Mouse (Mus musculus) embryo, embryonic 11.5 days (tissue): ENCODE data around the gene Pdia3.
"Not testable (repeated sequence)": the region's sequence is repeated elsewhere in the genome, so short reads cannot be mapped to it uniquely, and the experiment has no call there.

ENCODE experiments used
- DNase-seq: peaks from one replicate; pipeline ENCODE4 v3.0.0-alpha.2; 2012; ENCODE audit warnings: low read depth, low spot score

Gene Pdia3

DNA sequence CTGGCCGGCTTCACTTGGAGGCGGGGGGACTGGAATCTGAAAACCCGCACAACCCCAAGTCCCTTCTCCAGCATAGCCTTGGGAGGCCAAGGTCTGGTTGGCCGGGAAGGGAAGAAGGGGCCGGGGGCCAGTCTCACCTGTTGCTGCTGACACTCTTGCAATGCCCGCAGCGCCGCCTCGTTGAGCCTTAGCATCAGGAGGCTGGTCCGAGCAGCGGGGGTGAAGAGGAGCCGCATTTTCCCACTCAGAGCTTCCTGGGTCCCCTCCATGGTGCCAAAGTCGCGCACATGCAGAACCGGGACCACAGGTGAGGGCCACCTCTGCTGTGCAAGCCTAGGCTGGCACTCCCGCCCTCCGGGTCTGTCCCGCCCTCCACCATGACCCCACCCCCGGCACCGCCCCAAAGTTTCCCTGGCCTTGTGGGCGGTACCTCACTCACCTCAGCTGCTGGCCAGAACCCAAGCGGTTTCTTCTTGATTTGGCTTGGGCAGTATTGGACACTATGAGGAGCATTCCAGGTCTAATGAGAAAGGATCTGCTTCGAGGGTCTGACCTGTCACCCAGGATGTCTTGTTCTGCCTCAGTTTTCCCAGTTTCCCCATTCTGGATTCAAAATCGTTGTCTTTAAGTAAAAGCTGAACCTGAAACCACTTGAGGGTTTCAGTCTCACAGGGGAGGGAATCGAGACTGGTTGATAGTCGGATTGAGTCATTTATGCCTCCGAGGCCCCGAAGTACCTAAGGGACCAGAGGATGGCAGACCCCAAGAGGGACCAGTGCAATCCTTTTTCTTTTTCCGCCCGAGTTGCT lies 28.9 kb downstream of the Pdia3 start:
- DNase-seq, result peak; percentile 38

DNA sequence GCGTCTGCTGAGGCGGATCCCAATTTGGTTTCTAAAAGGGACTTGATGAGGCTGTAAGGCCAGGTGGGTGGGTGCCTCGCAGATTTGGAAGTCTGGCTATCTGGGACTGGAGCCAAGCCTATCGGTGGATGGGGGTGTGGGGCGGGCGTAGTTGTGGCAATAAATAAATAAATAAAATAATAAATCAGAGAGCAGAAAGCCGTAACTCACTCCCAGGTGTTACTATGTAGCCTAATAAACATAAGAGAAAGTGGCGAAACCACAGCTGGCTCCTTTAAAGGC lies 29.4 kb downstream of the Pdia3 start:
- no peak for DNase-seq

DNA sequence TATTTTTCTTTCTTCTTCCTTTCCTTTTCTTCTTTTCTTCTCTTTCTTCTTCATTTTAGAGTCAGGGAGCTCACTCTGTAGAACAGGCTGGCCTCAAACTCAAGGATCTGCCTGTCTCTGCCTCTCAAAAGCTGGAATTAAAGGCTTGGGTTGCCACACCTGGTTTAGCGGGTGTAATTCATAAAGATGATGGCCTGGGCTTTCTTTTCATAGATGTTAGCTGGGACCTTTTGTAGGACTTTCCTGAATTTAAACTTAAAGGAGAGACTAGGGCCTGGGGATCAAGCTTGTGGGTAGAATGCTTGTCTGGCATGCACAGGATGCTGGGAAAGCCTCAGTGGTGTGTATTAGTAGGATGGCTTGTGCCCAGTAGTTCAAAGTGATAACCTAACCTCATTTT lies 30.6 kb downstream of the Pdia3 start, which contains the start of gene Ell3:
TSS of gene Ell3 (minus strand) at position 101 of the 400 bp plus-strand sequence.
- no peak for DNase-seq

DNA sequence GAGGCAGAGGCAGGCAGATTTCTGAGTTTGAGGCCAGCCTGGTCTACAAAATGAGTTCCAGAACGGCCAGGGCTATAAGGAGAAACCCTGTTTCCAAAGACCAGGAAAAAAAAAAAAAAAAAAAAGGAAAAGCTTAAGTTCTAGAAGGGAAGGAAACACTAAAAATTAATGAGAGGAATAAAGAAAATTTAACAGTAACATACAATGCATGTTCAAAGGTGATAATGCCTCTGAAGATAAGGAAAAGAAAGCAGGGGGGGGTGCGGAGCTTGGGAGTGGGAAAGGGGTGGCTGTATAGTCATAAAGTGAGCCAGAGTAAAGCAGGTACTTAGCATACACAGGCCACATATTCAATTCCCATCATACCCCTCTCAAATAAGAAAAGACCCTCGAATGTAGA lies 31.5 kb downstream of the Pdia3 start:
- DNase-seq, result no peak

DNA sequence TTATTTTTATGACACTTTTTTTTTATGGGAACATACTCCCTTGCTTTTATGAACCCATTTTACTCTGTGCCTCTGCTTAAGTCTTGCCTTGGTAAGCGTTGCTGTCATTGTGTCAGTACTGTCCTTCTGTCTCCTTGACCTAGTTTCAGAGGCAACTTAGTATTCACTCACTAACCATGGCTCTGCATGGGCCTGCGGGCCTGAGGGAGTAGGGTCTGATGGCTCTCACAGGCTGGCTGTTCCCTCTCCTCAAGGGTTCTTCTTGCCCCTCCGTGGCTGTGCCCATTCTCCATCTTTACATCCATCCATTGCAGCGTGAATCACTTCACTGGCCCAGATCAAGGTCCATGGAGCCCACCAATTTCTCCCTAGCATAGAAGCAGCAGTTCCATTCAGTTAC lies 32.9 kb downstream of the Pdia3 start:
- DNase-seq, result no peak

DNA sequence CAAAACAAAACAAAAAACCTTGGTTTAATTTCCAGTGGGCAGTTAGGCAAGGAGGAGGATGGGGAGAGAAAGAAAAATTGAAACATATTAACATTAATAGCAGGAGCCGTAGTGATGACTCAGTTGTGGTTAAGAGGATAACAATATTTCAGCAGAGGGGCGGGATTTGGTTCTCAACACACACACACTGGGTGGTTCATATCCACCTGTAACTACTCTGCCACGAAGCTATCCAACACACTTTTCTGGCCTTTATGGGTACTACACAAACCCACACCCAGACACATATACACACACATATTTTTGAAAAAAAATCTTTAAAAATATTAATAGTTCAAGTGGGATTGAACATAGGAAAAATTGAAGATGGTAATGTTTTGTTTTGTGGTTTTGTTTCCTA lies 33.4 kb downstream of the Pdia3 start:
- DNase-seq, result no peak

DNA sequence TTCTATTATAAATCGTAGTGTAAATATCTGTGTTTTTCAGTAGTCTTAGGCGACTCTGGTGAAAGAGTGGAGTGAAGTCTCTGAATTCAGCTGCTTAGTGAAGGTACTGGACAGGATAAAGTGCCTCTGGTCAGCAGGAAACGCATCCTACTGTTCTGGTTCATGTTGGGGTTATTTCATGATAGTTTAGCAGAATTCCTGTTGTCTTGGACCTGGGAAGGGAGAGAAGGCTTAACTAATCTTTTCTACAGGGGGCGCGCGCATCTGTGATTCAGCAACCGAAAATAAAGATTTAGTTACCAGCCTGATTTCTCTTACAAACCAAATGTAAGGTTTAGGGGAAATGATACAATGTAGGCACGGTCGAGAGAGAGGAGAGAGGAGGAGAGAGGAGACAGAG lies 34.6 kb downstream of the Pdia3 start:
- no peak for DNase-seq

DNA sequence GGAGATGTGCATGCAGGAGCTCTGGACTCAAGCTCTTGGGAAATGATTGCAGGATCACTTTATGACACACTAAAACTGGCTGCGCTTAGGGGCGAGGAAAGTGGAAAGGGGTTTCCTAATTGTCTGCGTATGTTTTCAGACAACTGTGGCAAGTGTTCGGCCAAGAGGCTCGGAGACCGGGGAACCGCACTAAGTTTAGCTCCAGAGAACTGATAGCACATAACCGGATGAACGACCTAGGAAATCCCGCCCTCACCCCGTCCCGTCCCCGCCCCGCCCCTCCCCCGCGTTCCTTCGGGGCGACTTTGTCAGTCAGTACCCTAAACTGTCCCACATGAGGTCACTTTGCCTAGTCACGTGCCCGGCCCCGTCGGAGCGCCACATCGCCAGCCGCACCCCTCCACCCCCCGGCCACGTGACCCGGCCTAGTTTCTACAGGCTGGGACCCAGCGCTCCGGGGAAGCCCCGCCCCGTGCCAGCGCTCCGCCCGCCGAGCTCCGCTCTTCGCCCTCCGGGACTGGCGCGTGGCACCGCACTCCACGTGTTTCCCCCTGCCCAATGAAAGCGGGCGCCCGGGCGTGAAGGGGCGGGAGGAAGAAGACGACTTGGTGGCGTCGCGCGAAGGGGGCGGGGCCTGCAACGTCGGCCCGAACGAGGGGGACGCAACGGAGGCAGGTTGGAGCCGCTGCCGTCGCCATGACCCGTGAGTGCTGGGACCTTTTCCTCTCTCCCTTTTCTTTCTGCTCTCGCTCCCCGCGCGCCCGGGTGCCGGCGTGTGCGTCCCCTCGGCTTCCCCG lies 35.4 kb downstream of the Pdia3 start, which contains the start of gene Serf2:
TSS of gene Serf2 (plus strand) at position 457 of the 797 bp plus-strand sequence.
- peak; percentile 95 for DNase-seq

DNA sequence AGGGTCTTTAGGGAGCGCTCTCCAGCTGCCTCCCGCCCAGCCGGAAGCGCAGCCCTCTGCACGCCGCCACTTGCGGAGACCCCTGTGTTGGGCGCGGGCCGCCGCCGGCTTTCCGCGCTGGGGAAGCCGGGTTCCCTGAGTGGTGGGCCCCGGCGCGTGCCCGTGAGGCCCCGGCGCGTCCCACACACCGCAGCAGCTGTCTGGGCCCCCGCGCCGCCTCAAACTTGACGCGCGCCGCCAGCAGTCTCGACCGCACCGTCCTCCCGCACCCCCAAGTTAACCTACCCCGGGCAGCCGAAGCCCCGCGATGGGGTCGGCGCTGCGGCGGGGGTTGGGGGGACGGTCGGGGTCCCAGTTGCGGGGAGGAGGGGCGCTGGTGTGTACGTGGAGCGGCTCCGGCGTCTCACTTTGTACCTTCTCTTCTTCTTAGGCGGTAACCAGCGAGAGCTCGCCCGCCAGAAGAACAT lies 36.0 kb downstream of the Pdia3 start:
- DNase-seq, result no peak

DNA sequence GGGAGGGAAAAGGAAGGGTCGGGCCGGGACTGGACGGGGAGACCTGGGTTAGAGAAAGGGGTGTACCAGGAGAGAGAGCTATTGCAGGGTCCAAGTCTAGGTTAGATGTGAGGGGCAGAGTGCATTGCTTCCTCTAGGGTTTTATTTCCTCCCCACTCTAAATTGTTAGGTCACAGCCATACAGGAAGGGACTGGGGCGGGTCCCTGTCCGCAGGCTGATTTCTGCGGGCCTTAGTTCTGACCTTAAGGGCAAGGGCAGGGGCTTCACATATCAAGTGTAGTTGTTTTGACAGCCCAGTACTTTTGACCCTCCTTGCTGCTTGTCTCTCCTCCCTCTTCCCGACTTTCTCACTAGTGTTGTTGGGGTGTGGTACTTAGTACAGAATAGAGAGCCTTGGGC lies 36.5 kb downstream of the Pdia3 start:
- DNase-seq, result no peak

DNA sequence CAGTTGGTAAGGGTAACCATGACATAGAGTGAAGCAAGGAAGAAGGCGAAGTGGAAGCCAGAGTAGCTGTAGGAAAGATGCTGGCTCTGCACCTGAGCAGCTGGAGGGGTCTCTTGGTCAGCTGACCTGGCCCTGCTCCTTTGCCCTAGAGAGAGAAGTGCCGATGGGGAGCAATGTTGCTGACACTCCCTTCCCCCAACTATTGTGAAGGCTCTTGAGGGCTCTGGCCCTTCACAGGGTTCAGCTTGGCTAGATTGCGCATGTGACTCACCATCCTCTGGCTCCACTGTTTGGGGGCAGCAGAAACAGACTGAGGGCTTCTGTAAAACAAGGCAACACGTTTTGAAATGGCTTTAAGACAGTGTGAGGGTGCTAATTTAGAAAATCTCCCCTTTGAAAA lies 38.8 kb downstream of the Pdia3 start:
- DNase-seq, result no peak

DNA sequence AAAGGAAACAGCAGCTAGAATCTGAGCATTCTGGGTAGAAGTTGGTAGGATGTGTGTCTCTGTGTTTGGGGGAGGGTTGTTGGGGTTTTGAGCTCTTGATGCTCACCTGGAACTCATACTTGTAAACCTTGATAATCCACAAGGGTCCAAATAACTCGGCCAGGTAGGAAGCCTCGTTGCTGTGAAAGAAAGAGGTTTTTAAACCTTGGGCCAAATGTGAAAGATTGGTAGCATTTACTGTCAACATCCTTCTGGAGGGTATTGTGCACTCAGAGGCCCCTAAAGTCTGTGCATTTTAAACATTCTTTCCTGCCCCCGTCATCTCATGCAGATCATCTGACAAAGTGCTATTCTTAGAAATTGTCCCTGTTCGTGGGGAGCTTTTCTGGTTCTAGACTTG lies 39.4 kb downstream of the Pdia3 start, which contains the start of gene Hypk:
TSS of gene Hypk (plus strand) at position 301 of the 400 bp plus-strand sequence.
- no peak for DNase-seq

DNA sequence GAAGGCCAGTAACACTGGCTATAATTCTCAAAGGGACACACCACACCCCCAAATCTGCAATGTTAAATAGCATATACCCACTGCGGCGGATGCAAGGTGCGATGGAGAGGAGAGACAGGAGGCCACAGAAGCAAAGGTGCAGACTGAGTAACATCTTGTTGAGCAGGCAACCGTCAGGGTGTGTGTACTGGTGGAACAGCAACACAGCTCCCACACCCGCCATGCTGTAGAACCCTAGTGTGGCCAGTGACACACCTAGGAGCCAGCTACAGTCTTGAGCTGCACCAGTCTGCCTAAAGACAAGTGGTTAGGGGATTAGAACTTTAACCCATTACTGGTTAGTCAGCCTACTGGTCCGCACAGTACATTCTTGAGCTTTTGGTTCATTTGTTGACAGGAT lies 40.3 kb downstream of the Pdia3 start:
- DNase-seq, result no peak

DNA sequence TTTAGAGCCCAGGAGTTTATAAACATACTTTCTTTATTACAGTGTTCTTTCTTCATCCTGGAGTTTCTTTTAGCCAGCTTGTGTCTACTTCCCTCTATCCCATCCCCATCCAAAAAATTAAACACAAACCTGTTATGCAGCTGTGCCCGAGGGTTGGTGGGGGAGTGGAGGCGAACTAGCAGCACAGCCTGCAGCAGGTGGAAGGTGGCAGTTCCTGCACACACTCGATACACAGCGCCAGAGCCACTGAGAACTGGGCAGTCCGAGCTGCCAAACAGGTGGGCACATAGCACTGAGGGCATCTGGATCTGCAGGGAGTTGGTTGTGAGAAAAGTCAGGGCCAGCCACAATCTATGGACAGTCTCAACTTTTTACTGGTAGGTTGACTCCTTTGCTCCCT lies 42.0 kb downstream of the Pdia3 start:
- DNase-seq, result no peak

DNA sequence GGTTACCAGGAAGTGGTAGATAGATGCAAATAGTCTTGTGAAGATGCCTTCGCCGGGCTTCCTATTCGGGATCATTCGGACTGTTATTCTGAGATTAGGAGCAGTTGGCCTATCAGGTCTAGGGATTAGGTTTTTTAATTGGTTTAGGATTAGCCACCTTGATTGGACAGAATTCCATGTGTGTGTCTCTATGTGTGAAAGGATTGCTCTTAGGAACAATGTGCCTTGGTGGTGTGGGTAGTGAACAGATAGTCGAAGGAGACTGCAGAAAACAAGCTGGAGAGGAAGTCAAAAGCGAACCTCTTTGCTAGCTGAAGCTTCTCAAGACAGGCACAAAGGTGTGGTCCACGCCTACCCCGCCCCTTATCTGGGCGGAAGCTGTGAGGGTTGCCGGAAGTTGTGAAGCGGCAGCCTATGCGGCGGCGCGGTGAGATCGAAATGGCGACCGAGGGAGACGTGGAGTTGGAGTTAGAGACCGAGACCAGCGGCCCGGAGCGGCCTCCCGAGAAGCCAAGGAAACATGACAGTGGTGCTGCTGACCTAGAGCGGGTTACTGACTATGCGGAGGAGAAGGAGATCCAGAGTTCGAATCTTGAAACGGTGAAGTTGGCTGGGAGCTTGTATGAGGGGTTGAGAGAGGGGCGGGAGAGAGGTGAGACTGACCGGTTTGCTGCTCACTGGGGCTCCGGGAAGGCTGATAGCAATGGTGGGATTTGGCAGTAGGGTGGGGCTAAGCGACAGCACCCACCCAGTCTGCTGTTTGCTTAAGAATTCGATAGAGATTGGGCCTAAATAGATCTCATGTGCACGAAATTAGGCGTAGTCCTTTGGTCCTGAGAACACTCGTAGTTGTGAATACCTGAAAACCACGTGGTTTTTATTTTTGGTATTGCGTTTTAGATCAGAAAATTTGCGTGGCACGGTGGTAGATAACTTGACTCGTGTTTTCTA lies 43.4 kb downstream of the Pdia3 start, which contains the start of gene Serinc4:
TSS of gene Serinc4 (minus strand) at position 90 of the 951 bp plus-strand sequence.
- DNase-seq, result peak; percentile 65

DNA sequence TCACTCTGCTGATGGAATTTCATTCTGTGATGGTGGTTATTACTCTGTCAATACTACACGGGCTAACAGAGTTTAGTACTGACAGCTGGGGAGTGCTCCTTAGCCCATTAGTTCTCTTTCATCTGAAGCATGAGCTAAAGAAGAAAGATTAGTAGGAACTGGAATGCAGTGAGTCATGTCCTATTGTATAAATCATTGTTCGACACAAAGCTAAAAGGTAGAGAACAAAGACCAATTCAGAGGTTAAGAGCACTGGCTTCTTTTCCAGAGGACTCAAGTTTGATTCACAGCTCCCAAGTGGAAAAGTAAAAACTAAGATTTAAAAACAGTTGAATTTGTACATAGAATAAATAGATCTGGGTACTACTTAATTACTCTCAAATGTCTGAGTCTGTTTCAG lies 46.5 kb downstream of the Pdia3 start:
- no peak for DNase-seq

DNA sequence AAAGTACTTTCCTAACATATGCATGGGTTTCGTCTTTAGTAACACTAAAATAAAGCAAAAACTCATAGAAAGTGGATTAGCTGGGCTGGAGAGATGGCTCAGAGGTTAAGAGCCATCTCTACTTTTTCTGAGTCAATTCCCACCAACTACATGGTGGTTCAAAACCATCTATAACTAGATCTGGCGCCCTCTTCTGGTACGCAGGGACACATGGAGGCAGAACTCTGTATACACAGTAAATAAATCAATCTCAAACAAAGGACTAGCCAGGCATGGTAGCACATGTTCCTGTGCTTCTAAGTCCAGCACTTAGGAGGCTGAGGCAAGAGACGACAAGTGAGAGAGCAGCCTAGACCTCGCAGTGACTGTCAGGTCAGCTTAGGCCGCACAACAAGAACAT lies 55.4 kb downstream of the Pdia3 start:
- DNase-seq, result not testable (repeated sequence)

DNA sequence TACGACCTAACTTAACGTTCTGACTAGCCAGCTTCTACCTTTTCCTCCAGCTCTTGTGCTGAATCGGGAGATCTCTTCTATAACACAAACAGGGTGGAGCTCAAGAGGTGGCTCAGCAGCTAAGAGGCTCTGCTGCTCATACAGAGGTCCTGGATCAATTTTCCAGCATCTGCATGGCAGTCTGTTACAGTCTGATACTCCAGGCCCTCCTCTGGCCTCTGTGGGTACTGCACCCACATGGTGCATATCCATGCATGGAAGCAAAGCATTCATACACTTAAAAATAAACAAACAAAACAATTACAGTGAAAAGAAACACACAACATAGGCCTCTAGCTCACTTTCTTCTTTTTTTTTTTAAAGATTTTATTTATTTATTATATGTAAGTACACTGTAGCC lies 59.2 kb downstream of the Pdia3 start:
- DNase-seq, result not testable (repeated sequence)

DNA sequence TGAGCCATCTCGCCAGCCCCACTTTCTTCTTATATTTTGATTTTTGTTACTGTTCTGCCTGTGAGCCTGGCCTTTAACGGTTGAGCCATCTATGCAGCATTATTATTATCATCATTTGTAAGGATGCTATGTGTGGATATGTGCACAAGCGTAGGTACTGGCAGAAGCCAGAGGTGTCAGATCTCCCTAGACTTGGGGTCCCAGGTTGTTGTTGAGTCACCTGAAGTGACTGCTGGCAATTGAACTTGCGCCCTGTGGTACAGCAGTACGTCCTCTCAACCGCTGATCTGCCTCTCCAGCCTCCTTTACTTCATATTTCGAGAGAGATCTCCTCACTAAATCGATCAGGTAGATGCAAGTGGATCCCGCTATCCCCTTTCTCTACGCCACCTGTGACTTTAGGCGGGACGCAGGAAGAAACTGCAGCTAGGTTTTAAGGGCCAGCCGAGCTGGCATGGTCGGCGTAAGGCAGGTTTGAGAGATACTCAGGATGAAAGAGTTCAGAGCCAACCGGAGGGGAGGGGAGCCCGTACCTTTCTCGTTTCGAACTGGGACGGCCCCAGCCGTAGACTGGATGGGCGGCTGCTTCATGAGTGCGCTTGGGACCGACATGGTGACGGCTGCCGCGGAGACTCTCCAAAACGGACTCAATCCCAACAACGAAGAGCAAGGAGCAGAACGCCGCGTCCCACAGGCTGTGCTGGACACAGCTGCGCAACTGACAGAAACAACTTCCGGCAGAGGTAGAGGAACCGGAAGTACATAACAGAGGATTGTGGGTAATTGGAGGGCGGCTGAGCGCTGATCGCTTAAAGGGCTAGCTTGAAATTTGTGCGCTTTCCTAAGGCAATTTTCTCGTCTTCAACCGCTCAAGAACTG lies 60.0 kb downstream of the Pdia3 start, which contains the start of gene Mfap1b:
TSS of gene Mfap1b (minus strand) at position 767 of the 879 bp plus-strand sequence.
- peak; percentile 75 for DNase-seq

DNA sequence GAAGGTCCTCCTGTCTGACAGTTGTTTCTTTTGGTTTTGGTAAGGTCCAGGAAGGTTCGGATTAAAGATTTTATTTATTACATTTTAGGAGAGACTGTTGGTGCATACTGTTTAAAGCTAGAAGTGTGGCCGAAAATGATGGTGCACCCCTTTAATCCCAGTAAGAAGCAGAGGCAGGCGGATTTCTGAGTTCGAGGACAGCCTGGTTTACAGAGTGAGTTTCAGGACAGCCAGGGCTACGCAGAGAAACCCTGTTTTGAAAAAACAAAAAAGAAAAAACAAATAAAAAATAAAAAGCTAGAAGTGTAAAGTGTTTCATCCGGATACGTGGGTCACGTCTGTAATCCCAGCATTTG lies 60.6 kb downstream of the Pdia3 start:
- DNase-seq, result no peak

DNA sequence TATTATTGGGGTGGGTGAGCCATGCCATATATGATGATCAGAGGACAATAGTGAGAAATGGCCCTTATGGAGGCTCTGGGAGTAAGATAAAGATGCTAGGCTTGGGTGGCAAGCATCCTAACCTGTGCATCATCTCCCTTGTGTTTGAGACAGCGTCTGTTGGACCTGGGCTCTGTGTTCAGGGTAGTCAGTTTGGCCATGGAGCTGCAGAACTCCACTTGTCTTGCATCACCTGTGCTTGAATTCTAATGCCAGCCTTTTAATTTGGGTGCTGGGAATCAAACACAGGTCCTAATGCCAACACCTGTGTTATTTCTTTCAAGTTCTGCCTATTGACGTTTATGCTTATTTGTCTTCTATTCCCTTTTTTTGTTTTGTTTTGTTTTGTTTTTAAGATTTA lies 61.7 kb downstream of the Pdia3 start:
- DNase-seq, result not testable (repeated sequence)
